Mouse (Mus musculus) lung, postnatal 4 days (tissue): ENCODE measurements around the gene Mapk8ip1.

Experiments used
- DNase-seq, 2 experiments: peaks; one replicate each; pipeline ENCODE4 v3.0.0; 2021

The Mapk8ip1 gene

DNA sequence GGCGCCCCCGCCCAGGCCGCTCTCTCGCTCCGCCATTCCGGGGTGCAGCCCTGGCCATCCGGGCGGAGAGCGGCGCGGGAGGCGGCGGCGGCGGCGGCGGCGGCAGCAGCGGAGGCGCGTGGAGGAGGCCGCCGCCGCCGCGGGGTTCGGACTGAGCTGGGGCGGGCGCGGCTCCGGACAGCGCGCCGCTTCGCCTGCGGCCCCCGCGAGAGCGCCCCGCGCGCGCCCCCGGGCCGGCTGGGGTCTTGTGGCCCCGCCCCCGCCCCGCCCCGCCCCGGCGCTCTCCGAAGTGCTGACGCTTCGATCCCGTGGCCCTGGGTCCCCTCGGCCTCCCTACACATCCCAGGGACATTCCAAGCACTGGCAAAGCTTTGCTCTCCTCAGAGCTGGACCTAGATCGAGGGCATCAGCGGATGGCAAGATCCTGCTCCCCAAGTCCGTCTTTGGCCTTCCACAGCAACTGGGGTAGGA, at the start of gene Mapk8ip1:
Mapk8ip1 (minus strand) TSS at position 173 of the 471 bp plus-strand sequence.
- peak in 1 of 2 experiments; percentile 50 for DNase-seq

DNA sequence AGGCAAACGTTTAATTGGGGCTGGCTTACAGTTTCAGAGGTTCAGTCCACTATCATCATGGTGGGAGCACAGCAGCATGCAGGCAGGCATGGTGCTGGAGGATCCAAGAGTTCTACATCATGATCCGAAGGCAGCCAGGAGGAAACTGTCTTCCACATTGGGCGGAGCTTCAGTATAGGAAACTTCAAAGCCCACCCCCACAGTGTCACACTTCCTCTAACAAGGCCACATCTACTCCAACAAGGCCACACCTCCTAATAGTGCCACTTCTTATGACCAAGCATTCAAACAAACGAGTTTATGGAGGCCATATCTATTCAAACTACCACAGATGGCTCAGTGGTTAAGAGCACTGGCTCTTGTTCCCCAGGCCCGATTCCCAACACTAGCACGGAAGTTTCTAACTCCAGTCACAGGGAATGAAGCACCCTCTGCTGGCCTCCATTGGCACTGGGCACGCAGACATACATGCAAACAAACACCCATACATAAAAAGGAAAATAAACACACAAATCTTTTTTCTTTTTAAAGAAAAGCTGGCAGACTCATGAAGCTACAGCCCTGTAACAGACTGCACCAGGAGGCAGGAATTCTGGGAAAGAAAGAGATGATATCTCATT, 46.2 kb upstream of the Mapk8ip1 start:
- no peak for DNase-seq

DNA sequence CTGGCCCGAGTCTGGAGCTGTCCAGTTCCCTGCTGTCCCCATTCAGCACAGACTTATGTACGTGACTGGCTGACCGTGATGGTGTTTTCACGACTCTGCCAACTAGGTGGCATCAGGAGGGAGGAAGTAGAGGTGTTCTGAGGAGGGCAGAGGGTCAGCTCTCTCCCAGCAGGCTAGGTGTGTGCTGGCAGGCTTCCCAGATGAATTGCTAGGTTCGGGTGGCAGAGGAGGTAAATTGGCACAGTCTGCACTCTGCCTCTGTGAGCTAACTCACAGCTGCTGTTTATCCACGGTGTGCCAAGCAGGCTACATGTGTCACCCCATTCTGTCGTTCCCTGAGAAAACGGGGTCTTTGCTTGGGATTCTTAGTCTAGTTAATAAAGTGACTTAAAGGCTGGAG, 45.6 kb upstream of the Mapk8ip1 start:
- DNase-seq: peak in 1 of 2 experiments; percentile 32

DNA sequence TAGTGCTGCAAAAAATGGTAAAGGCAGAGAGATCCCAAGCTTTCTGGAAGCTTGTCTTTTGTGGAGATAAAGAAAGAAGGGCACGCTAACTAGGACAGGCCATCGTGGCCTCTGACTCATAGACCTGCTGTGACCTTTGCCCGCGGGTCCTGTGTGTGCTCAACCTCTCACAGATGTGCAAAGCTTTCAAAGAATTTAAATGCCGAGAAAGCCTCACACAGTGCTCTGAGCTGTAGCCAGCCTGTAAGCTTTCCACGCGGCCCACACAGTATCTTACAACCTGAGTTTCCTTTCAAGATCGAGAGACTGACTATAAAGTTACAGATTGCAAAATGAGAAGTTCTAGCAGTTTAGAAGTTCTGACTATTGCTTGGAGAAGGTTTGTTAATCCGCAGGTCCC, 44.8 kb upstream of the Mapk8ip1 start:
- no peak for DNase-seq

DNA sequence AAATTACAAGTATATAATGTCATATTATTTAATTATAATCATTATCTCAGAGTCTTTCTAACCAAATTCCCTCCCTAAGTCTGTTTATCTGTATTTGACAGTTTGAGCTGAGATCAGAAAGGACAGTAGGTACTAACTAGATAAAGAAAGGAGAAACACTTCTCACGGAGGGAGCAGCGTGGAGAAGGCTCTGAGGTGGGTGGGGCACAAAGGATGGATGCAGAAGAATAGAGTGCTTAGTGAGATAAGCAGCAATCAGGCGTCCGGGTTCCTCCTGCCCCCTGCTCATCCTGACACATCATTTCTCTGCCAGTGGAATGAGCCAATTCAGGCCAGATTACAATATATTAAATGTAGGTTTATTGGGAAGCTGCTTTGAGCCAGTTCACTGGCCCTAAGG, 43.3 kb upstream of the Mapk8ip1 start:
- no peak for DNase-seq

DNA sequence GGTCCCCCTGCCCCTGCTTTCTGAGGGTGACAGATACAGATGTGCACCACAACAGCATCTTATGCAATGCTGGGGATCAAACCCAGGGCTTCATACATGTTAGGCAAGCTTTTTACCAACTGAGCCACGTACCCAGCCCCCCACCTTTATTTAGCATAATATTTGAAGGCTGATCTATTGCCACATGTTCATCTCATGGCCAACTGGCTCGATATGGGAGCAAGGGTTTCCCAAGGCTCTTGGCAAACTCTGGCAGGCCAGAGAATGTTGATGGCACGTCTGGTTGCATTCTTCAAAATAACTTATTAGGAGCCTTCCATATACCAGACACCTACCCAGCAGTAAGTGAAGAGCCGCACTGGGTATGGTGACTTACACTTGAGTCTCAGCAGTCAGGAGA, 42.2 kb upstream of the Mapk8ip1 start:
- DNase-seq: no peak

DNA sequence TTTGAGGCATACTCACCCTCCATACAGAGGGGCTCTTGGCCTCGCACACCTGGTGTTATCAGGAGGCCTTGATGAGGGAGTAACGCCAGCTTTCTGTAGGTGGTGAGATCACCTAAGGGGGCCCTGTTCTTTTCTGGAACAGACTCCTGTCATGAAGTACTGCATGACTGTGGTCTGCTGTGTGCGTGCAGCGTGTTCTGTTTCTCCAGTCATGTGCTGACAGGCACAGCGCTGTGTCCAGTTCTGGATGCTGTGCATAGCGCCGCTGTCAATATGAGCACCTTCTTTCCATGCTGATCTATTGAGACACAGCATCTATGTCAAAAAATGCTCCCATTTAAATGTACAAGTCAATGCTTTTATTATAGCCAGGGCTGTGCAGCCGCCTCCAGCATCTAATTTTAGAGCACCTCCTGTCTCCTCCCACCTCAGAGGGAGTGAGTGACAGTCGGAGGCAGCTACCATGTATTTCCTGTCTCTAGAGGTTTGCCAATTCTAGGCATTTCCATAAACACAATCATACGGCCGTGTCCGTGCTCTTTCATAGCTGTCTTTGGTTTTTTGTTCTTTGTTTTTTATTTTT, 41.4 kb upstream of the Mapk8ip1 start:
- no peak for DNase-seq

DNA sequence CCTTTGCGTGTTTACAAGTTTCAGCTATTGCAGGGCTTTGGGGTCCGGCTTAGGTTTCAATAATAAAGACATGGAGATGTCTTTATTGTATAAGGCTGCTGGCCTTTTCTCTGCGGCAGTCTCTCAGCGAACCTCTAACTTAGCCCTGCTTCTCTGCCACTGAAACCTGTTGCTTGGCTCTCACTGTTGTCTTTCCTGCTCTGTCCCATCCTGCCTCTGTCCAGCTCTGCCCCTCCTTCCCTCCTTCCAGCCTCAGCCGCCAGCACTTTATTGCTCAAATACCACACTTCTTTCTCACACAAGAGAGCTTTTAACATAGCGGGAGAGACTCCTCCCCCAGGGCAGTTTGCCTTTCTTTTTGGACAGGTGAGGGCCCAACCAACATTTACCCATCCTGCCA, 39.4 kb upstream of the Mapk8ip1 start:
- DNase-seq: no peak

DNA sequence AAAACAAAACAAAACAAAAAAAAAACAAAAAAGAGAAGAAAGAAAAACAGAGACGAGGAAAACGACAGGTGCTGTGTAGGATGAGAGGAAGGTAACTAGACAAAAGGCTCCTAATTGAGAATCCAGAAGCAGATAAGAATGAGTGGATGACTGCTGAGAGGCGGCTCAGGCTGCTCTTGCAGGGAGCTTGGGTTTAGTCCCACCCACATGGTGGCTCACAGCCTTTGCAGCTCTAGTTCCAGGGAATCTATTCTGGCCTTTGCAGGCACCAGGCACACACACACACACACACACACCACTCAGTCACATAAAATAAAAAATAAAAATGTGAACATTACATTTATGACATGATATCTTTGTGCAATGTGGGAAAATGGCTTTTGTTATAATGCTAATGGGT, 37.5 kb upstream of the Mapk8ip1 start:
- no peak for DNase-seq

DNA sequence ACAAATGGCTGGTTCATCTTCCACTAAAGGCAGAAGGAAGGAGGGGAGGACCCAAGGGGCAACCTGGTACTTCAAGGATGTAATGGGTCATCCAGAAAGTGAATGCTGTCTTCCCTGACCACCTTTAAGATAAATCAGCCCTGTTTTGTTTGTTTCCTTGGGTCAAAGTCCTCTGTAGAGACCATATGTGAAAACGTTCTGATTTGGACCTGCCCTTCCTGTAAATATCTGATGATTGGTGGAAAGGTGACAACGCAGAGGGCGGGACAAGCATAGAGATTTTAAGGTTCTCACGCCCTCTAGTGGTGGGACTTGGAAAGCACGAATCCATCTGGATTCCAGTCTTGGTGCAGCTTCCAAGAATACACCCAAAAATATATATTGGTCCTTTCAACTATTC, 36.8 kb upstream of the Mapk8ip1 start:
- peak; percentile 59 to 87 for DNase-seq

DNA sequence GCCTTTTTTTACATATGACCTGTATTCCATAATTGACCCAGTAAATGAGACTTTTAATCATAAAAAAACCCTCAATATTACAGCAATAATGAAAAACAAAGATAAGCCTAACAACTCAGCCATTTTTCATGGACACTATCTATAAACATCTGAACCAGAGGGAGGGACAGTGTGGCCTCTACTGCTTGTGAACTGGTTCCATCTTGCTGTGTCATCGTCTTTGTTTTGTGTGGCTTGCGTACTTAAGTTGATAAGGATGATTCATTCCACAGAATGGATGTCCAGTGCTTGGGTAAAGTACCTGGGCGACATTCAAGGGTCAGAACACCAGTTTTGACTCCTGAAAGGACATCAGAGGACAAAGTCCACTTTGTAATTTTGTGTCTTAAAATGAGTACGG, 36.3 kb upstream of the Mapk8ip1 start:
- no peak for DNase-seq

DNA sequence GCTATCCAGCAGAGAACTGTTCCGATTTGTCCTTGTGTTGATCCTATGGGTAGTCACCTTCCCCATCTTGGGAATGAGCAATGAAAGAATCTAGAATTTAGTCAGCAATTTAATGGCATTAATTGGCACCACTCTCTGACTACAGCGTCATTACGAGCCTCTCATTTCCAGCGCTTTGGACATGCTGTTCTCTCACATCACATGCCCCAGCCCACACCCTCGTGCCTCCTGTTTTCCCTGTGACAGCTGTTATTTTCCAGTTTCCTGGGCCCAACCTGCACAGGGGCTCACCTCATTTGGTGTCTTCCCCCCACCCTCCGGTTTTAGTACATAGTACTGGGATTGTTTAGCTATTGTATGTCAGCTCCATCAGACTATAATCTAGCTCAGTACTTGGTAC, 34.0 kb upstream of the Mapk8ip1 start:
- no peak for DNase-seq

DNA sequence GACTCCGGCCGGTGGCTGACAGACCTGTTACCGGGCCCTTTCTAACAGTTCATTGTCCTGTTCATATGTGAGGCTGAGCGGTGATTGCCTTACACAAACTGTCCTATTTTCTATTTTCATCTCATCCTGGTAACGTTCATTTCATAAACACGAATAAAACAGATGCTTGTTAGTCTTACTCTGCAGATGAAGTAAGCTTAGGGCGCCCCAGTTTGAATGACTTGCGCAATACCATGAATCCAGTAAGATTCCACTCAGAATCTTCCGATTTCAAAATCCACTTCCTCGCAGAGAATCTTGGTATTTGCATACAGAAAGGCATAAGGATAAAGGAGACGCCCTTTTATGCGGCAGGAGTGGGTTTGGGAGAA, 33.3 kb upstream of the Mapk8ip1 start:
- no peak for DNase-seq

DNA sequence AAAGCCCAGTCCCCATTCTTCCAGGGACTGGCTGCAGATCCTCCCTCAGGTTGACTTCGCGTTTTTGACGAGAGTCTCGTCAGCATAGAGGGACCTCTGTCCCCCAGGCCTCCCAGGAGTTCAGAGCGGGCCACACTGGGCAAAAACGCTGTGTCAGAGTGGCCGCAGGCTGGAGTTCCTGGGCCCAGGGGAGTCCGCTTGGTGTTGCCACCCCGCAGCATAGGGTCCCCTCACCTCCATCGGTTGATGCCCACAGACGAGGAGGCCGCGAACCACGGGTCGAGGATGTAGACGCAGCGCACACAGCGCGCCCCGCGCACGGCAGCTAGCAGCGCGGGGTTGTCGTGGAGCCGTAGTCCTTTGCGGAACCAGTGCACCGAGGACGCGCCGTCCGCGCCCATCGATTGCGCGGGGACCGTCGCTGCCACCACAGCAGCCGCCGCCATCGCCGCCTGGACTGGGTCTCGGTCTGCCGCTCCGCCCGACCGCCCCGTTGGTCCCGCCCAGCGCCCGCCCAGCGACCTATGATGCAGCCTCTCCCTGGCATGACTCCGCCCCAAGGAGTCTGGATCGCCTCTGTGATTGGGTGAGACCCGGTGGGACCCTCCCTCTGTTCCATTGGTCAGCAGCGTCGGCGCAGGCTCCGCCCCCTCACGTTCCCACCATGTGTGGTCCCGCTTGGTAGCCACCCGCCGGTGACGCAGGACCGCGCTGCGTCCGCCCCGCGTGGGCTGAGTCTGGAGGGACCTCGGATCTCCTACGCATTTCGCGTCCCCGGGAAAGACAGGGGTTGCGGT, 32.7 kb upstream of the Mapk8ip1 start, which contains the start of gene Cry2:
Cry2 (minus strand) TSS at position 466 of the 797 bp plus-strand sequence.
- DNase-seq: peak; percentile 99

DNA sequence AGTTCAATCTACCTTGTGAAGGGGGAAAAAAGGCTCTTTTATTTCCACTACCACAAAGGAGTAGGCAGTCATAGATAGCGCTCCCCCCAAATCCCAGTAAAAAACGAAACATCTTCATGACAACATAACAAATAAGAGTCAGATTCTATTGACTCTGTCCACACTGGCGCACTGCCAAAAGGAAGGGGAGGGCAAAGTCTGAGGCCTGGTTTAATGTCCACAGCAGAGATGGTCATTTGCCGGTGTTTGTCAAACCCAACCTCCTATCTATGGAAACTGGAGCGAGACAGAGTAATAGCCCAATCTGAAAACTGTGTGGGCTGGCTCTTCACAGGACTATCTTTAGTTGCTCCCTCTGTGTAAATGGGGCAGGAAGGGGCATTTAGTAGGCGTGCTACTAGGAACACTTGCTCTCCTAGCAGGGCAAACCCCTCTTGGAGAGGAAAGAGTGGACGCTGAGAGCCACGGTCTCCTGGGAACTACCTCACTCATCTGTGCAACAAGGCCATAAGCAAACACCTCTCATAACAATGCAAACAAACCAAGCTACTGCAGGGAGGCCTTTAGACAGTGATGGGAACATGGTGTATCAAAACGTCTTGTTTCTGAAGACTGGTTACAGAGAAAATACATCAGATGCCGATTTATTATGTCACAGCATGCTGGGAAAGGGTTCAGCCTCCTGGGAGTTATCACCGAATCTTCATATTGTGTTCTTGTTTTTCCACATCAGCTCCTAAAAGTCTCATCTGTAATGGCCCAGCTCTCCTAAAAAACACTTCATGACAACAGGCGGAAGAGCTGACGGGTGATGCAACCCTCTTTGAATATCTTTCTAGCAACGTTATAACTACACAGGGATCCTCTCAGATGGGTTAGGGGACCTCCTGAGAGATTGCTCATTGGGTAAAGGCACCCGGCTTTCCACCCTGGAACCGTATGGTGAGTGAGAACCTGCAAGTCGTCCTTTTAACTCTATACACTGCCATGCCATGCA, 31.5 kb upstream of the Mapk8ip1 start:
- DNase-seq: peak; percentile 76

DNA sequence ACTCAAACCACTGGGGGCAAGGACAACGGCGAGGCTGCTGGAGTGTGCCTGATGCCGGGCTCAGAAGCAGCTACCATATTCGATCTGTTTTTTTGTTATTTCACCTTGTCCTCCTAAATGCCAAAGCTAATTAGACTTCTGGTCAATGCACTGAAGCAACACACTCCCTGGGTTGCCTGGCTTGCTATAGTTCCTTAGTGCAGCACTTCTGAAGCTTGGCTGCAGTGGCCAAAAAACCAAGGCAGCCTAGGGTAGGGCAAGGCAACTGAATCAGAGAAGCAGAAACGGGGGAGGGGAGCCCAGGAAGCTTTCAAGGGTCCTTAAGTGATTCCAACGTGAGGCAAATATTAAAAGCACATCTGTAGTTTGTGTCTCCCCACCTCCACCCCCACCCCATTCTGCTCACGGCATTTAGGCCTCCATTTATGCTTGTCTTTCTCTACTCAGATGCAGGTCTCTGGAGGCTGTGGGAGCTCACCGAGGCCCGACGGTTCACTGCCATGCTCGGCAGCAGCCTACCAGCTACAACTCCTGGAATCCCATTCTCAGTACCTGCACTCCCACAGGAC, 30.6 kb upstream of the Mapk8ip1 start:
- DNase-seq: no peak

DNA sequence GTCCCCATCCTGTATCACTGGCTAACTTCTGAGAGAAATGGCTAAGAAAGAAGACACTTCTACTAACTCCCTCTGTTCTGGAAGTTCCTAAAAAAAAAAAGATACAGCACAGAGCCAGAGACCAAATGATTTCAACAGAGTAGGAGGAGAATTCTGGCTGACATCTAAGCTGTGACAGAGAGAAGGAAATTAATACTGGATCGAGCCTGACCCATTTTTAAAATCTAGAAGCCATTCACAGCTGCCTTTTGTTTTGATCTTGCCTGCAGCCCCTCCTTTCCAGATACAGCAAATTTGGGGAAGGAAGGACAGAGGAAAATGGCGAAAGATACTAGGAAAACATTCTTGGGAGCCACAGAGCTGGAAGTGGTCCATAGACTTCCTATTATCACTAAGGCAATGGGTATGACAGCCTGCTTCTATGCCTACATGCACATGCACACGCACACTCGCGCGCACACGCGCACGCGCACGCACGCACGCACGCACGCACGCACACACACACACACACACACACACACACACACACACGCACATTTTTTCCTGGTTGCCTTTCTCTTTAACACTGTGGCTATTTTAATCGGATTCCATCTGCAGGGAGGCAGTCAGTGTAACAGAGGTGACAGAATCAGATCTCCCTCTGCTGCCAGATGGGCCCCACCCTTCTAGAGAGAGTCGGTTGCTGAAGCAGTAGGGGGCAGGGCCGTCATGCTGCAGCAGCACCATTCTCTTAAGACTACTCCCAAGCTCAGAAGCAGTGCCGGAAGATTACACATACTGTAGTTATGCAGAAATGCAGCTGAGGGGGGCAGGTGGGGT, 29.9 kb upstream of the Mapk8ip1 start:
- peak; percentile 73 to 85 for DNase-seq

DNA sequence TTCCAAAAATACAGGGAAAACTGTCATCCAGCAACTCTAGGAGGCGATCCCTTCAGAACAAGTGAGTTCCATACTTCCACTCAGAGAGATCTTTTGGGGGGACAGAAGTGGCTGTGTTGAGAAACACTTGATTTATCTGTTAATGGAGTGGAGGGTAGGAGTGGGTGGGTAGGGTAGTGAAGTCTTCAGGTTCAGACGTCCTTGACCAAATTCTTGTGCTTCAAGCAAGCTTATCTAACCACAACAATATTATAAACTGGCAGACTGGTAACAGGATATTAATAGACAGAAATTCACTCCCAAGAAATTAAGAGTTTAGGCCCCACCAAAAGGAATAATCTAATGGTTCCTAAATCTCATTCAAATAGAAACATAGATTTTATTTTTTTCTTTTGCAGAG, 29.0 kb upstream of the Mapk8ip1 start:
- DNase-seq: no peak

DNA sequence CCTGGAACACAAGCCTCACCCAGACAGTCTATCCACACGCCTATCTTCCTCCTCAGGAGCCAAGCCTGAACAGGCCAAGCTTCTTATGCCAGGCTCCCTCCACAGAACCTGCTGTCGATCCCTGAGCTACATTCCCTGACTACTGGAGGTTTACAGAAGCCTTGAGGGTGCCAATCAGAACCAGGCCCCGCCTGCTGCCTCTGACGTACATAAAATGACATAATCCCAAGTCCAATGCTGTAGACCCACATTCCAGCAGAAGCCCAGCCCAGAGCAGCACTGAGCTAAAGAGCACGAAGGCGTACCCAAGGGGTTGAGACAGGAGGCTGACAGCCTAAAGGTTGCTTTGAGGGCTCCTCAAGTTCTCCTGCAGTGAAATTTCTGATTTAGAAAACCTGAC, 26.8 kb upstream of the Mapk8ip1 start:
- peak; percentile 90 to 92 for DNase-seq

DNA sequence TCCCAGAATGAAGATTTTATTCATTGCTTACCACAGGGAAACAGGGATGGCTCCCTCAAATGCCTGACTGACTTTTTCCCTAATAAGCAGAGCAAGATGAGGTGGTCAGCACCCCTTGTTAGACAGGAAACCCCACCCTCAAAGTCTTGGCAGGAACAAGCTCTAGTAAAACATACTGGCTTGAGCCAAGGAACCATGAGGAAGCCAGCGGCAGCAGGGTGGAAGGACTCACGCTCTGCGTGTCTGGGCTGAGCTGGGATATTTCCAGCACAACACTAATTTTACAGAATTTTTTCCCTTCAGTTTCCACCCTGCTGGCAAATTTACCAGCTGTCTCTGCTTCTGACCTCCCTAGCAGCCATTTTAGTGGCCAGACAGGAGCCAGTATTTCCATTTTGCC, 25.4 kb upstream of the Mapk8ip1 start:
- DNase-seq: peak; percentile 54 to 70

DNA sequence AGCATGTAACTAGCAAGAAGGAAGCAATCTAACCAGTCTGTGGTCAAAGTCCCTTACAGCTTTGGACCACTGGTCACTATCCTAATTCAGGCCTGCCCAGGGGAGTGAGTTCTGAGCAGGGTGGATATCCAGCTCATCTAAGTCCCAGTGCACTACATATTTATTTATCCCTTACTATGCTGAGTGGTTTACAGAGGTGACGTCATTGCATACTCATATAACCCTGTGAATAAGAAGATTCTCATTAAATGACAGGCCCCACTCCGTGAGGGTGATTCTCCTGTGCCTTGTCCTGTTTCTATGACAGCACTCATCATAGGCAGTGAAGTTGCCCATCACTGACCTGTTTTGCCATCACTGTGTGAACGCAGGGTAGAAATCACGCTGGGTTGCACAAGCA, 24.3 kb upstream of the Mapk8ip1 start:
- DNase-seq: peak in 1 of 2 experiments; percentile 15
